Mouse (Mus musculus) inflammation-experienced regulatory T-cells, adult 16 weeks (primary cell): ENCODE results near the gene Slx4. TPM values are rescaled to one million over a fixed set of nuclear protein-coding genes. Genes with fewer than 3 reads are reported as not detected.

ENCODE experiments used
- polyA plus RNA-seq: library from polyadenylated mRNA; unstranded; fragments of 100-300 nt; shearing (Covaris generic); gene quantifications from one replicate; pipeline ENCODE4 v1.2.1, GENCODE M21; 2017

Gene Slx4
- 48.4 TPM for polyA plus RNA-seq

GRCm38 (mm10) chr16:4003489-4004398 is at the start of gene Slx4:
Gene Slx4 (minus strand): TSS chr16:4003770.

GRCm38 (mm10) chr16:4036807-4037206 is 33.2 kb upstream of the Slx4 start, which contains the start of gene Dnase1:
Gene Dnase1 (plus strand): TSS chr16:4036942.

GRCm38 (mm10) chr16:3976251-3976671 is 27.3 kb downstream of the Slx4 start, which contains the start of gene Nlrc3:
Gene Nlrc3 (minus strand): TSS chr16:3976632.

Other genes with a start within 250 kb of the Slx4 start
- gene Olfr15, start 172.9 kb downstream of the Slx4 start, polyA plus RNA-seq: 0.11 TPM
- gene Zfp174, start 156.5 kb downstream of the Slx4 start, polyA plus RNA-seq: 1.4 TPM
- gene Naa60, start 131.4 kb downstream of the Slx4 start, polyA plus RNA-seq: 147 TPM
- 16.8 TPM for gene Zfp597, start 119.2 kb downstream of the Slx4 start, polyA plus RNA-seq
- gene Gm20695, start 119.1 kb downstream of the Slx4 start, polyA plus RNA-seq: not detected
- 13.3 TPM for gene 1700037C18Rik, start 95.1 kb downstream of the Slx4 start, polyA plus RNA-seq
- 40.9 TPM for gene Cluap1, start 95.0 kb downstream of the Slx4 start, polyA plus RNA-seq
- gene Nlrc3, start 27.1 kb downstream of the Slx4 start, polyA plus RNA-seq: 100 TPM
- 4.8 TPM for gene Dnase1, start 33.2 kb upstream of the Slx4 start, polyA plus RNA-seq
- gene Trap1, start 74.1 kb upstream of the Slx4 start, polyA plus RNA-seq: 78.7 TPM
- gene Crebbp, start 210.2 kb upstream of the Slx4 start, polyA plus RNA-seq: 23.0 TPM